Mouse (Mus musculus): ENCODE measurements around the gene Enpp6.

GRCm38 (mm10) chr8:47005676-47006075, 19.0 kb downstream of the Enpp6 start:
- no peak for TF ChIP-seq CTCF (IDR thresholded peaks at IDR 0.05; ENCODE audit: low read depth)
- no peak for TF ChIP-seq EP300 (IDR thresholded peaks at IDR 0.05; ENCODE audit: low read depth)

All from liver, postnatal 0 days (tissue).